Mouse (Mus musculus): Measurements from ENCODE around the gene Mycbpap. TPM values are rescaled to one million over a fixed set of nuclear protein-coding genes. Genes with fewer than 3 reads are reported as not detected.

Mycbpap gene
- polyA plus RNA-seq, 1 experiment from 2014 or later: 3.7 TPM

DNA sequence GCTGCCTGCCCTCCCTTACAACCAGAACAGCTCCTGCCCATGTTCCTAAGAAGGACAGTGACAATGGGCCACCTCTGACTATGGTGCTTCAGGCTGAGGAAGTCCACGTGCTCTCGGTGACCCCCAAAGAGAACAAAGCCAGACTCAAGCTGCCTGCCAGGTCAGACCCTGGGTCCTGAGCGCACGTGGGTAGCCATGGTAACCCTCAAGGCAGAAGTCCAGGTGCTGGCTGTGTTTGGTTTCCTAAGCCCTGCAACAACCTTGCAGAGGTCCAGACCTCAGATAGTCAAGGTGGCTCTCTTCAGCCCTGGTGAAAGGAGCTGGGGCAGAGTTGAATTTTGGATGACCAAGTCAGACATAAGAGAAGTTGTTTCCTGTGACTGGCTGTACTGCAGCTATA is 31.8 kb downstream of the Mycbpap start:
- no peak for ATAC-seq (ENCODE audit: low FRiP score)
- Histone ChIP-seq H3K27ac (ENCODE audit: low read depth, low read length) (no peak overlapping the region), H3K27me3 (ENCODE audit: control insufficient read depth, insufficient read depth, low read length) (peaks cover 16% of the 10 kb centered on the region), H3K9ac (ENCODE audit: low read length) (no peak overlapping the region), H3K4me2 (no peak overlapping the region), H3K4me1 (ENCODE audit: control insufficient read depth, insufficient read depth, low read length) (peaks cover 5% of the 10 kb centered on the region), H3K4me3 (ENCODE audit: low read depth, low read length) (no peak overlapping the region), H3K36me3 (ENCODE audit: control insufficient read depth, insufficient read depth, low read length) (no peaks in the 10 kb centered on the region), H3K9me3 (ENCODE audit: control insufficient read depth, low read length) (no peaks in the 10 kb centered on the region)
- no peak for DNase-seq (ENCODE audit: low spot score, missing footprints)
- WGBS: 40% methylated on average over 4 of the region's 4 CpGs

GRCm38 (mm10) chr11:94488767-94489533 is 32.6 kb downstream of the Mycbpap start:
- Histone ChIP-seq H3K4me1 (ENCODE audit: control insufficient read depth, insufficient read depth, low read length) (peaks cover 5% of the 10 kb centered on the region), H3K4me2 (no peak overlapping the region), H3K9me3 (ENCODE audit: control insufficient read depth, low read length) (no peaks in the 10 kb centered on the region), H3K27me3 (ENCODE audit: control insufficient read depth, insufficient read depth, low read length) (peaks cover 16% of the 10 kb centered on the region), H3K36me3 (ENCODE audit: control insufficient read depth, insufficient read depth, low read length) (no peaks in the 10 kb centered on the region), H3K9ac (ENCODE audit: low read length) (no peak overlapping the region), H3K27ac (ENCODE audit: low read depth, low read length) (no peak overlapping the region), H3K4me3 (ENCODE audit: low read depth, low read length) (no peak overlapping the region)
- DNase-seq (ENCODE audit: low spot score, missing footprints): no peak
- ATAC-seq (ENCODE audit: low FRiP score): no peak
- WGBS: 87% methylated on average over 11 of the region's 11 CpGs

GRCm38 (mm10) chr11:94486001-94486400 is 35.5 kb downstream of the Mycbpap start, which contains the start of gene Spata20:
Spata20 (minus strand) TSS chr11:94486179.
- H3K9me3 ChIP-seq (ENCODE audit: control insufficient read depth, low read length): no peaks in the 10 kb centered on the region
- peaks cover 1% of the 10 kb centered on the region for H3K4me1 ChIP-seq (ENCODE audit: control insufficient read depth, insufficient read depth, low read length)
- H3K4me3 ChIP-seq (ENCODE audit: low read depth, low read length): no peak within 1 kb of the TSS
- no peaks in the 10 kb centered on the region for H3K36me3 ChIP-seq (ENCODE audit: control insufficient read depth, insufficient read depth, low read length)
- H3K27me3 ChIP-seq (ENCODE audit: control insufficient read depth, insufficient read depth, low read length): peaks cover 5% of the 10 kb centered on the region
- peak within 1 kb of the TSS; percentile 22 for H3K4me2 ChIP-seq
- 4% methylated on average over 24 of the region's 24 CpGs for WGBS
- peak; percentile 100 for DNase-seq (ENCODE audit: low spot score, missing footprints)
- no peak within 1 kb of the TSS for H3K27ac ChIP-seq (ENCODE audit: low read depth, low read length)
- peak; percentile 80 for ATAC-seq (ENCODE audit: low FRiP score)
- no peak within 1 kb of the TSS for H3K9ac ChIP-seq (ENCODE audit: low read length)

DNA sequence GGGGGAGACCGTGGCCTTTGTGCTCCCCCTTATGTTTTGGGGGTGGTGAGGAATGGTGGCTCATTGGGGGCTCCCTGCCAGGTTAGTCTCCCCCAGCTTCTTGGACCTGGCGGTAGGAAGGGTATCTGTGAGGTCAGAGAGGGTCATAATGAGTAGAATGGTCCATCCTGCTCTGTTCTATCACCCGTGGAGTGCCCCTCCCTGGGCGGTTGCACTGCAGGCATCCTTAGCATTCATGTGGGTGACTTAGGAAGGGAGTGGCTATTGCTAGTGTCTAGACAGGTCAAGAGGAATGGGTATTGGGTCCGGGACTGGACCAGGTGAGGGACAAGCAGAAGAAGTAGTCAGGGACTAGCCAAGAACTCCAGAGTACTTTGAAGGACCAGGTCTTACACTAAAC is 36.3 kb downstream of the Mycbpap start:
- peaks cover under 1% of the 10 kb centered on the region for H3K4me1 ChIP-seq (ENCODE audit: control insufficient read depth, insufficient read depth, low read length)
- WGBS: 85% methylated on average over 5 of the region's 5 CpGs

DNA sequence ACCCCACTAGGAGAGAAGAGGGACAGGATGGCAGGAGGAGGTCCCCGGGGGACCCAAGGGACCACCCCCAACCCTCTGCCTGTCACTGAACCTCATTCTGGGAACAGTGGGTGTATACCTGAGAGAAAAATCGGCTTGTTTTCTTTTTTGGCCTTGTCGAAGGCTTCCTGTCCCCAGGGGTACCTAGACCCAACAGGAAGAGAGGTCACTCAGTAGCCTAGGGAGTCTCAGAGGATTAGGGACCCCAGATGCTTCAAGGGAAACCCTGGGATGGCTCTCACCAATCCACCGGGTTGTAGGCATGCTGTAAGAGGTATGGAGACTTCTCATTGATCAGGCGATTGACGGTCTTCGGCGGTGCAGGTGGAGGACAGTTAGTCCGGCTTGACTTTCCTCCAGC is 36.9 kb downstream of the Mycbpap start:
- 92% methylated on average over 9 of the region's 9 CpGs for WGBS
- no peaks in the 10 kb centered on the region for H3K36me3 ChIP-seq (ENCODE audit: control insufficient read depth, insufficient read depth, low read length)

More for the DNA sequence above, 36.3 kb downstream of the Mycbpap start:
- Histone ChIP-seq H3K4me2 (no peak overlapping the region), H3K4me3 (ENCODE audit: low read depth, low read length) (no peak overlapping the region), H3K27me3 (ENCODE audit: control insufficient read depth, insufficient read depth, low read length) (no peaks in the 10 kb centered on the region), H3K27ac (ENCODE audit: low read depth, low read length) (no peak overlapping the region), H3K9ac (ENCODE audit: low read length) (no peak overlapping the region), H3K36me3 (ENCODE audit: control insufficient read depth, insufficient read depth, low read length) (no peaks in the 10 kb centered on the region), H3K9me3 (ENCODE audit: control insufficient read depth, low read length) (no peaks in the 10 kb centered on the region)
- DNase-seq (ENCODE audit: low spot score, missing footprints) (no peak), ATAC-seq (ENCODE audit: low FRiP score) (0 out of 2 replicates have a peak, but pooled peaks have one; percentile 19)

DNA sequence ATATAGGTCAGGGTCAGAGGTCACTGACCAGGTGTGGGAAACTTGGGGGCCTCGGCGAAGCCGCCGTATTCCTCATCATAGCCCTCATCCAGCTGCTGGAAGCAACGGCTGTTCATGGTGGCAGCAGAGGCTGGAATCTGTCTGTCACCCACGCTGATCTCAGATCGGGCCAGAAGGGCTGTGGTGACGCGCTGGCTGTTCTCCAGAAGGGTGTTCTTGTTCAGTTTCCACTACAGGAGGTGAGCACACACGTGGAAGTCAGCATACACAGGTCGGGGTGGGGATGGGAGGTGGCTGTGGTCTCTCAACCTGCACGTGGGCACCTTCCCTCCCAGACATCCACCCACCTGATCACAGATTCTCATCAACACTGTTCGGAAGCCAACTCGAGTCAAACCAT is 37.6 kb downstream of the Mycbpap start:
- 85% methylated on average over 14 of the region's 14 CpGs for WGBS
- DNase-seq (ENCODE audit: low spot score, missing footprints) (no peak), ATAC-seq (ENCODE audit: low FRiP score) (no peak)
- Histone ChIP-seq H3K9ac (ENCODE audit: low read length) (no peak overlapping the region), H3K4me3 (ENCODE audit: low read depth, low read length) (no peak overlapping the region), H3K4me2 (no peak overlapping the region), H3K36me3 (ENCODE audit: control insufficient read depth, insufficient read depth, low read length) (no peaks in the 10 kb centered on the region), H3K9me3 (ENCODE audit: control insufficient read depth, low read length) (no peaks in the 10 kb centered on the region), H3K4me1 (ENCODE audit: control insufficient read depth, insufficient read depth, low read length) (peaks cover 2% of the 10 kb centered on the region), H3K27ac (ENCODE audit: low read depth, low read length) (no peak overlapping the region), H3K27me3 (ENCODE audit: control insufficient read depth, insufficient read depth, low read length) (no peaks in the 10 kb centered on the region)

More for the DNA sequence above, 36.9 kb downstream of the Mycbpap start:
- DNase-seq (ENCODE audit: low spot score, missing footprints) (no peak), ATAC-seq (ENCODE audit: low FRiP score) (no peak)
- Histone ChIP-seq H3K27me3 (ENCODE audit: control insufficient read depth, insufficient read depth, low read length) (no peaks in the 10 kb centered on the region), H3K9ac (ENCODE audit: low read length) (no peak overlapping the region), H3K27ac (ENCODE audit: low read depth, low read length) (no peak overlapping the region), H3K4me1 (ENCODE audit: control insufficient read depth, insufficient read depth, low read length) (peaks cover 2% of the 10 kb centered on the region), H3K4me3 (ENCODE audit: low read depth, low read length) (no peak overlapping the region), H3K9me3 (ENCODE audit: control insufficient read depth, low read length) (no peaks in the 10 kb centered on the region), H3K4me2 (no peak overlapping the region)

GRCm38 (mm10) chr11:94483436-94483835 is 38.1 kb downstream of the Mycbpap start:
- Histone ChIP-seq H3K27ac (ENCODE audit: low read depth, low read length) (no peak overlapping the region), H3K27me3 (ENCODE audit: control insufficient read depth, insufficient read depth, low read length) (no peaks in the 10 kb centered on the region), H3K9ac (ENCODE audit: low read length) (no peak overlapping the region), H3K4me1 (ENCODE audit: control insufficient read depth, insufficient read depth, low read length) (peaks cover 2% of the 10 kb centered on the region), H3K9me3 (ENCODE audit: control insufficient read depth, low read length) (no peaks in the 10 kb centered on the region), H3K36me3 (ENCODE audit: control insufficient read depth, insufficient read depth, low read length) (no peaks in the 10 kb centered on the region), H3K4me2 (no peak overlapping the region), H3K4me3 (ENCODE audit: low read depth, low read length) (no peak overlapping the region)
- 73% methylated on average over 11 of the region's 11 CpGs for WGBS
- DNase-seq (ENCODE audit: low spot score, missing footprints) (no peak), ATAC-seq (ENCODE audit: low FRiP score) (no peak)

- DNase-seq (ENCODE audit: low spot score, missing footprints) (no peak), ATAC-seq (ENCODE audit: low FRiP score) (no peak)
- no peak overlapping the region for H3K9ac ChIP-seq (ENCODE audit: low read length)
- no peaks in the 10 kb centered on the region for H3K27me3 ChIP-seq (ENCODE audit: control insufficient read depth, insufficient read depth, low read length)
- H3K9me3 ChIP-seq (ENCODE audit: control insufficient read depth, low read length): no peaks in the 10 kb centered on the region
- H3K36me3 ChIP-seq (ENCODE audit: control insufficient read depth, insufficient read depth, low read length): no peaks in the 10 kb centered on the region
- 93% methylated on average over 11 of the region's 11 CpGs for WGBS
- no peak overlapping the region for H3K4me2 ChIP-seq
- H3K27ac ChIP-seq (ENCODE audit: low read depth, low read length): no peak overlapping the region
- H3K4me3 ChIP-seq (ENCODE audit: low read depth, low read length): no peak overlapping the region
- H3K4me1 ChIP-seq (ENCODE audit: control insufficient read depth, insufficient read depth, low read length): peaks cover 2% of the 10 kb centered on the region
These were observed 38.8 kb downstream of the Mycbpap start for GRCm38 (mm10) chr11:94482738-94483137.

GRCm38 (mm10) chr11:94481963-94482362 is 39.6 kb downstream of the Mycbpap start:
- Histone ChIP-seq H3K4me1 (ENCODE audit: control insufficient read depth, insufficient read depth, low read length) (peaks cover 2% of the 10 kb centered on the region; the same call in 1 of the 2 replicates), H3K9me3 (ENCODE audit: control insufficient read depth, low read length) (no peaks in the 10 kb centered on the region), H3K9ac (ENCODE audit: low read length) (no peak overlapping the region), H3K4me2 (no peak overlapping the region), H3K27ac (ENCODE audit: low read depth, low read length) (no peak overlapping the region), H3K27me3 (ENCODE audit: control insufficient read depth, insufficient read depth, low read length) (no peaks in the 10 kb centered on the region), H3K4me3 (ENCODE audit: low read depth, low read length) (no peak overlapping the region), H3K36me3 (ENCODE audit: control insufficient read depth, insufficient read depth, low read length) (no peaks in the 10 kb centered on the region)
- no peak for ATAC-seq (ENCODE audit: low FRiP score)
- 90% methylated on average over 7 of the region's 7 CpGs for WGBS
- no peak for DNase-seq (ENCODE audit: low spot score, missing footprints)

Measured in midbrain, embryonic 11.5 days (tissue).